Mouse (Mus musculus) ovary, adult 2 months (tissue): ENCODE measurements around the gene Rnf25. TPM values are rescaled to one million over a fixed set of nuclear protein-coding genes. Genes with fewer than 3 reads are reported as not detected.

Experiments used
- polyA plus RNA-seq: library from polyadenylated mRNA; depleted of rRNA; stranded (reverse); fragments of >200 nt; gene quantifications from 2 replicates; pipeline ENCODE4 v1.2.3, GENCODE M21; 2012; rRNA removed

Rnf25 gene
- polyA plus RNA-seq = 65.0 and 80.2 TPM in 2 replicates

GRCm38 (mm10) chr1:74601267-74601962 lies at the start of gene Rnf25, which contains the start of gene Stk36:
Gene Rnf25, minus strand, starts transcription at chr1:74601397.
Gene Stk36, plus strand, starts transcription at chr1:74601445.

GRCm38 (mm10) chr1:74587773-74588445 lies 13.3 kb downstream of the Rnf25 start, which contains the start of the genes Zfp142 and Bcs1l:
Gene Zfp142, minus strand, starts transcription at chr1:74588246.
Gene Bcs1l, plus strand, starts transcription at chr1:74588289.

GRCm38 (mm10) chr1:74544184-74544583 lies 57.0 kb downstream of the Rnf25 start, which contains the start of gene Usp37:
Gene Usp37, minus strand, starts transcription at chr1:74544284.

Other genes with a start within 250 kb of the Rnf25 start
- 7.0 and 7.4 TPM in 2 replicates for gene Catip, start 239.3 kb downstream of the Rnf25 start, polyA plus RNA-seq
- 38.4 and 39.4 TPM in 2 replicates for gene Slc11a1, start 226.2 kb downstream of the Rnf25 start, polyA plus RNA-seq
- gene Ctdsp1, start 209.9 kb downstream of the Rnf25 start, polyA plus RNA-seq = 176 and 180 TPM in 2 replicates
- gene Vil1, start 192.0 kb downstream of the Rnf25 start, polyA plus RNA-seq = 1.8 and 2.7 TPM in 2 replicates
- gene Cnot9, start 95.3 kb downstream of the Rnf25 start, polyA plus RNA-seq = 21.1 and 26.1 TPM in 2 replicates
- gene Plcd4, start 58.5 kb downstream of the Rnf25 start, polyA plus RNA-seq = 0.21 and 0.50 TPM in 2 replicates
- gene Usp37, start 57.1 kb downstream of the Rnf25 start, polyA plus RNA-seq = 4.1 and 4.5 TPM in 2 replicates
- 21.2 and 24.4 TPM in 2 replicates for gene Zfp142, start 13.2 kb downstream of the Rnf25 start, polyA plus RNA-seq
- gene Bcs1l, start 13.1 kb downstream of the Rnf25 start, polyA plus RNA-seq = 13.9 and 19.8 TPM in 2 replicates
- 25.1 and 31.3 TPM in 2 replicates for gene Stk36, start within 50 bp of the Rnf25 start, polyA plus RNA-seq
- gene Ttll4, start 60.3 kb upstream of the Rnf25 start, polyA plus RNA-seq = 21.6 and 31.2 TPM in 2 replicates
- 14.9 and 15.1 TPM in 2 replicates for gene Cyp27a1, start 112.2 kb upstream of the Rnf25 start, polyA plus RNA-seq
- gene Prkag3, start 147.8 kb upstream of the Rnf25 start, polyA plus RNA-seq = 0.44 and 0.79 TPM in 2 replicates
- gene Wnt6, start 170.5 kb upstream of the Rnf25 start, polyA plus RNA-seq = 67.4 and 94.7 TPM in 2 replicates
- 2.8 and 4.3 TPM in 2 replicates for gene Wnt10a, start 190.1 kb upstream of the Rnf25 start, polyA plus RNA-seq